Mouse (Mus musculus): Measurements from ENCODE around the gene Bptf. TPM values are rescaled to one million over a fixed set of nuclear protein-coding genes. Genes with fewer than 3 reads are reported as not detected.
"Not testable (repeated sequence)": the region's sequence is repeated elsewhere in the genome, so short reads cannot be mapped to it uniquely, and the experiment has no call there.

Bptf gene
- polyA plus RNA-seq, 1 experiment from 2014 or later = 19.6 TPM

- Histone ChIP-seq H3K4me1 (replicated peaks) (no peaks in the 10 kb centered on the region), H3K27me3 (replicated peaks) (no peaks in the 10 kb centered on the region)
- WGBS = 75% methylated on average over 3 of the region's 3 CpGs
Observed at GRCm38 (mm10) chr11:107138633-107139032, 6.7 kb upstream of the Bptf start.

GRCm38 (mm10) chr11:107137593-107137992, 5.7 kb upstream of the Bptf start:
- Histone ChIP-seq H3K4me2 (no peak overlapping the region), H3K9me3 (replicated peaks) (no peaks in the 10 kb centered on the region; the same call in 1 of the 2 replicates), H3K27ac (ENCODE audit: poor library complexity, severe bottlenecking) (no peak overlapping the region), H3K36me3 (no peaks in the 10 kb centered on the region), H3K27me3 (replicated peaks) (no peaks in the 10 kb centered on the region), H3K4me3 (no peak overlapping the region), H3K4me1 (replicated peaks) (peaks cover 3% of the 10 kb centered on the region), H3K9ac (no peak overlapping the region)
- no peak for ATAC-seq (ENCODE audit: insufficient number of reproducible peaks, low FRiP score)
- 94% methylated on average over 6 of the region's 6 CpGs for WGBS

More at GRCm38 (mm10) chr11:107138633-107139032, 6.7 kb upstream of the Bptf start:
- Histone ChIP-seq H3K27ac (ENCODE audit: poor library complexity, severe bottlenecking) (no peak overlapping the region), H3K36me3 (no peaks in the 10 kb centered on the region), H3K9me3 (replicated peaks) (no peaks in the 10 kb centered on the region; the same call in 1 of the 2 replicates), H3K4me3 (no peak overlapping the region), H3K4me2 (no peak overlapping the region), H3K9ac (no peak overlapping the region)
- ATAC-seq (ENCODE audit: insufficient number of reproducible peaks, low FRiP score) = no peak

- H3K4me1 ChIP-seq (replicated peaks); H3K4me2 ChIP-seq; H3K27ac ChIP-seq (ENCODE audit: poor library complexity, severe bottlenecking); H3K27me3 ChIP-seq (replicated peaks); H3K4me3 ChIP-seq; H3K36me3 ChIP-seq; H3K9ac ChIP-seq; H3K9me3 ChIP-seq (replicated peaks); ATAC-seq (ENCODE audit: insufficient number of reproducible peaks, low FRiP score): not testable (repeated sequence)
- 92% methylated on average over 10 of the region's 10 CpGs for WGBS
Observed at GRCm38 (mm10) chr11:107136458-107136857, 4.5 kb upstream of the Bptf start.

GRCm38 (mm10) chr11:107135741-107136140, 3.8 kb upstream of the Bptf start:
- no peaks in the 10 kb centered on the region; the same call in 1 of the 2 replicates for H3K9me3 ChIP-seq (replicated peaks)
- no peaks in the 10 kb centered on the region for H3K36me3 ChIP-seq
- no peak overlapping the region for H3K9ac ChIP-seq
- peaks cover 4% of the 10 kb centered on the region for H3K4me1 ChIP-seq (replicated peaks)
- 51% methylated on average over 3 of the region's 3 CpGs for WGBS
- no peak overlapping the region for H3K27ac ChIP-seq (ENCODE audit: poor library complexity, severe bottlenecking)
- no peaks in the 10 kb centered on the region for H3K27me3 ChIP-seq (replicated peaks)
- H3K4me2 ChIP-seq = no peak overlapping the region
- no peak overlapping the region for H3K4me3 ChIP-seq
- ATAC-seq (ENCODE audit: insufficient number of reproducible peaks, low FRiP score) = no peak

- whole genome bisulfite sequencing = under 1% methylated on average over 16 of the region's 16 CpGs
- H3K4me2 ChIP-seq = peak overlapping the region; percentile 91
- no peaks in the 10 kb centered on the region for H3K9me3 ChIP-seq (replicated peaks)
- peak; percentile 47; the same call in 1 of the 2 replicates for ATAC-seq (ENCODE audit: insufficient number of reproducible peaks, low FRiP score)
- no peaks in the 10 kb centered on the region for H3K36me3 ChIP-seq
- peaks cover 19% of the 10 kb centered on the region for H3K4me1 ChIP-seq (replicated peaks)
- no peaks in the 10 kb centered on the region for H3K27me3 ChIP-seq (replicated peaks)
- peak overlapping the region; percentile 97 for H3K27ac ChIP-seq (ENCODE audit: poor library complexity, severe bottlenecking)
- peak overlapping the region; percentile 96 for H3K4me3 ChIP-seq
- peak overlapping the region; percentile 99 for H3K9ac ChIP-seq
Observed at GRCm38 (mm10) chr11:107132426-107132825, 499 bp upstream of the Bptf start.

- H3K9me3 ChIP-seq (replicated peaks) = no peaks in the 10 kb centered on the region
- H3K4me2 ChIP-seq = peak overlapping the region; percentile 87
- H3K4me1 ChIP-seq (replicated peaks) = peaks cover 19% of the 10 kb centered on the region
- no peaks in the 10 kb centered on the region for H3K27me3 ChIP-seq (replicated peaks)
- H3K9ac ChIP-seq = peak overlapping the region; percentile 99
- WGBS = 2% methylated on average over 40 of the region's 65 CpGs
- peak overlapping the region; percentile 96 for H3K4me3 ChIP-seq
- no peaks in the 10 kb centered on the region for H3K36me3 ChIP-seq
- ATAC-seq (ENCODE audit: insufficient number of reproducible peaks, low FRiP score) = peak; percentile 76
- peak overlapping the region; percentile 97 for H3K27ac ChIP-seq (ENCODE audit: poor library complexity, severe bottlenecking)
Observed at GRCm38 (mm10) chr11:107130879-107131748, 813 bp downstream of the Bptf start.

DNA sequence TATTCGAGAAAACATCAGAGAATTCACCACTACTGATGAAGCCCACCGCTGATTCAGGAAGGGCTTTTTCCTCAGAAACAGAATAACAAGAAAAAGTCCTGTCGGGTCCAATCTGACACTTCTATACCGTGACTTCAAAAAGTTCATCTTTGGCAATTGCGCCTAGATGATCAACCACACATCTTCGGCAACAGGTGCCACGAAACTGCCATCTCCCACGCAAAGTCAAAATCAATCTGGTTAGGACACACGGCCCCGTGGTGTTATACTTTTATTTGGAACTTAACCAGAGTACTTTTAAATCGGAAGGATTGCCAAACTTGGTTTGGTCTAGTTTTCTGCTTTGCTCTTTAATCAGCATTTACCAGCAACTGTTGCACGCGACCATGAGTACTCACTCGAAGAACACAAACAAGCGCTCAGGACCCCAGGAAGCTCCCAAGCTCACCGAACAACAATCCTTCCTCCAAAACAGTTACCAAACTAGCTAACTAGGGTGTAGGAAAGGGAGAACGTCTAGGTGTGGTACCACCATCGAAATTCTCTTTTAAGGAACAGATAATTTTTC, 1.6 kb downstream of the Bptf start:
- Histone ChIP-seq H3K9ac (peak overlapping the region; percentile 99), H3K4me2 (peak overlapping the region; percentile 87), H3K36me3 (no peaks in the 10 kb centered on the region), H3K9me3 (replicated peaks) (no peaks in the 10 kb centered on the region), H3K4me3 (peak overlapping the region; percentile 96), H3K27me3 (replicated peaks) (no peaks in the 10 kb centered on the region), H3K27ac (ENCODE audit: poor library complexity, severe bottlenecking) (no peak overlapping the region), H3K4me1 (replicated peaks) (peaks cover 19% of the 10 kb centered on the region)
- 3% methylated on average over 18 of the region's 18 CpGs for WGBS
- ATAC-seq (ENCODE audit: insufficient number of reproducible peaks, low FRiP score) = no peak

DNA sequence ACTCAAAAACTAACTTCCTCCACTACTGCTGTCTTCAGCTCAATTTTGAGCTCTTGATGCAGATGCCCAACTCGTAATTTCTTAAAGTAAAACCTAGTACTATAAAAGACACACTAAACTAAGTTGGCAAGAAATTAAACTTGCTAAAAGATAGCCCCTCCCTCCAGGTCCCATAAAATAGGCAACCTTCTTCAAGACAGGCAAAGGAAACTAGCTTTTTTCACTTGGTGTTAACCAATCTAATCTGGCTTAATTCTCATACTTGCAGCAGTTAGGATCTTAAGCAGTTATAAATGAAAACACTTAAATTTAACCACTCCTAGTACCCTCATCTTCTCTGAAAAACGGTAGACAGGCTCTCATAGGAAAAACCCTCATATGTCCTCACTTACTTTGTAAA, 2.3 kb downstream of the Bptf start:
- H3K27me3 ChIP-seq (replicated peaks) = no peaks in the 10 kb centered on the region
- H3K4me3 ChIP-seq = peak overlapping the region; percentile 96
- peaks cover 23% of the 10 kb centered on the region for H3K4me1 ChIP-seq (replicated peaks)
- 30% methylated on average over 2 of the region's 2 CpGs for WGBS
- no peaks in the 10 kb centered on the region for H3K9me3 ChIP-seq (replicated peaks)
- H3K4me2 ChIP-seq = peak overlapping the region; percentile 87
- no peaks in the 10 kb centered on the region for H3K36me3 ChIP-seq
- ATAC-seq (ENCODE audit: insufficient number of reproducible peaks, low FRiP score) = no peak
- H3K27ac ChIP-seq (ENCODE audit: poor library complexity, severe bottlenecking) = no peak overlapping the region
- H3K9ac ChIP-seq = no peak overlapping the region

DNA sequence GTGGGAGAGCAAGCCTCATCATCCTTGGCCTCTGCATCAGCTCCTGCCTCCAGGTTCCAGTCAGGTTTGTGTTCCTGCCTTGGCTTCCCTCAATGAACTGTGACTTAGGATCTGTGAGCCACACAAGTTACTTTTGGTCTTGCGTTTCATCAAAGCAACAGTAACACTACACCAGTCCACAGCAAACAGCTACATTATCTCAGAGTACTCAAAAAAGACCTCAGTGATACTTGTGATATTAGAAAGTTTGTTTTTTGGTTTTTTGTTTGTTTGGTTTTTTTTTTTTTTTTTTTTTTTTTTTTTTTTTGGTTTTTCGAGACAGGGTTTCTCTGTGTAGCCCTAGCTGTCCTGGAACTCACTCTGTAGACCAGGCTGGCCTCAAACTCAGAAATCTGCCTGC, 5.2 kb downstream of the Bptf start:
- not testable (repeated sequence) for ATAC-seq (ENCODE audit: insufficient number of reproducible peaks, low FRiP score); H3K4me2 ChIP-seq; H3K36me3 ChIP-seq; H3K9ac ChIP-seq; H3K4me3 ChIP-seq; H3K9me3 ChIP-seq (replicated peaks); H3K27ac ChIP-seq (ENCODE audit: poor library complexity, severe bottlenecking); H3K27me3 ChIP-seq (replicated peaks)
- WGBS = 65% methylated on average over 2 of the region's 2 CpGs
- peaks cover 39% of the 10 kb centered on the region for H3K4me1 ChIP-seq (replicated peaks)

GRCm38 (mm10) chr11:107125011-107125410, 6.9 kb downstream of the Bptf start:
- no peak overlapping the region for H3K4me2 ChIP-seq
- no peaks in the 10 kb centered on the region for H3K27me3 ChIP-seq (replicated peaks)
- no peak overlapping the region for H3K4me3 ChIP-seq
- no peak overlapping the region for H3K9ac ChIP-seq
- peaks cover 37% of the 10 kb centered on the region for H3K4me1 ChIP-seq (replicated peaks)
- H3K9me3 ChIP-seq (replicated peaks) = no peaks in the 10 kb centered on the region
- no peak for ATAC-seq (ENCODE audit: insufficient number of reproducible peaks, low FRiP score)
- no peaks in the 10 kb centered on the region for H3K36me3 ChIP-seq
- WGBS = 78% methylated on average over 4 of the region's 4 CpGs
- H3K27ac ChIP-seq (ENCODE audit: poor library complexity, severe bottlenecking) = no peak overlapping the region

GRCm38 (mm10) chr11:107124327-107124731, 7.6 kb downstream of the Bptf start:
- Histone ChIP-seq H3K27me3 (replicated peaks) (no peaks in the 10 kb centered on the region), H3K36me3 (no peaks in the 10 kb centered on the region), H3K4me1 (replicated peaks) (peaks cover 32% of the 10 kb centered on the region), H3K4me3 (no peak overlapping the region), H3K9ac (no peak overlapping the region), H3K9me3 (replicated peaks) (no peaks in the 10 kb centered on the region), H3K4me2 (peak overlapping the region; percentile 18; the same call in 1 of the 2 replicates), H3K27ac (ENCODE audit: poor library complexity, severe bottlenecking) (no peak overlapping the region)
- WGBS = 14% methylated on average over 7 of the region's 7 CpGs
- ATAC-seq (ENCODE audit: insufficient number of reproducible peaks, low FRiP score) = no peak

Measured in heart, embryonic 12.5 days (tissue).